Mouse (Mus musculus) liver, adult 2 months (tissue): ENCODE data around the gene Nav2.

Source experiments
- CTCF ChIP-seq: fragments of 200-500 bp; IDR thresholded peaks from 2 replicates; pipeline ENCODE4 v1.5.1; 2011; ENCODE audit warnings: low read depth, low read length, control low read depth
- POLR2A ChIP-seq: fragments of 200-500 bp; IDR thresholded peaks from 2 replicates; pipeline ENCODE4 v1.6.1; 2011; ENCODE audit warnings: low read length, control low read depth; ENCODE audit not compliant: insufficient read depth; ENCODE audit errors: extremely low read depth

DNA sequence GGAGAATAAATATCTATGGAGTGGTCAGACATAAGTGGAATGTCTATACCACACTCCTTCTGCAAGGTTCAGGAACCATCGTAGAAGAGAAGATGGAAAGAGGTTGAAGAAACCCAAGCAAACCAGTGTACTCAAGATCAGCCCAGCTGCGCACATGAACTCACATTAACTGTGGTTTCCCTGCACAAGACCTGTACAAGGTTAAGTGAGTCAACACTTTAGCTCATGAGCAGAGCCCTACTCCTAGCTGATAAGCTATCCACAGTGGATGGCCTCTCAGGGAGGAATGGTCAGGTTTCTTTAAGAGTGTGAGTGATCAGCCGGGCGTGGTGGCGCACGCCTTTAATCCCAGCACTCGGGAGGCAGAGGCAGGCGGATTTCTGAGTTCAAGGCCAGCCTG, 567.6 kb downstream of the Nav2 start:
- TF ChIP-seq CTCF, result no peak
- no peak for TF ChIP-seq POLR2A
